Mouse (Mus musculus) cortical plate, adult 2 months (tissue): ENCODE data around the gene Stk24.

Experiments used
- CTCF ChIP-seq: fragments of 200-500 bp; IDR thresholded peaks from 2 replicates; pipeline ENCODE4 v1.5.1; 2011; ENCODE audit warnings: mild to moderate bottlenecking, control low read depth, low read length; ENCODE audit not compliant: insufficient read depth; ENCODE audit errors: extremely low read depth
- POLR2A ChIP-seq: fragments of 200-500 bp; IDR thresholded peaks from 2 replicates; pipeline ENCODE4 v1.6.1; 2011; ENCODE audit warnings: mild to moderate bottlenecking, low read length, control low read depth; ENCODE audit not compliant: insufficient read depth; ENCODE audit errors: extremely low read depth

- TF ChIP-seq CTCF (no peak), POLR2A (no peak)
These were observed 37.8 kb upstream of the Stk24 start for GRCm38 (mm10) chr14:121417594-121417993.
